Mouse (Mus musculus) heart, adult 18-20 months (tissue): ENCODE data around the gene Chpf2. TPM values are rescaled to one million over a fixed set of nuclear protein-coding genes. Genes with fewer than 3 reads are reported as not detected.
A peak's percentile ranks its signal among the peaks of the same experiment; 100 is the strongest.

Experiments used
- DNase-seq, 2 experiments: peaks; one replicate each; pipeline ENCODE4 v3.0.0; 2021 to 2022; ENCODE audit warnings: mixed read lengths in 1 of 2
- total RNA-seq, 2 experiments: library from RNA; stranded (reverse); gene quantifications; 2 replicates each; pipeline ENCODE4 v1.2.3; 2021

The Chpf2 gene
- total RNA-seq, 2 experiments from 2014 or later = 5.8 to 6.9 TPM

- DNase-seq = peak; percentile 33 to 36
Measured at GRCm38 (mm10) chr5:24591268-24591721, 4.8 kb downstream of the Chpf2 start.

- no peak for DNase-seq
Measured at GRCm38 (mm10) chr5:24591796-24592470, 5.4 kb downstream of the Chpf2 start.

DNA sequence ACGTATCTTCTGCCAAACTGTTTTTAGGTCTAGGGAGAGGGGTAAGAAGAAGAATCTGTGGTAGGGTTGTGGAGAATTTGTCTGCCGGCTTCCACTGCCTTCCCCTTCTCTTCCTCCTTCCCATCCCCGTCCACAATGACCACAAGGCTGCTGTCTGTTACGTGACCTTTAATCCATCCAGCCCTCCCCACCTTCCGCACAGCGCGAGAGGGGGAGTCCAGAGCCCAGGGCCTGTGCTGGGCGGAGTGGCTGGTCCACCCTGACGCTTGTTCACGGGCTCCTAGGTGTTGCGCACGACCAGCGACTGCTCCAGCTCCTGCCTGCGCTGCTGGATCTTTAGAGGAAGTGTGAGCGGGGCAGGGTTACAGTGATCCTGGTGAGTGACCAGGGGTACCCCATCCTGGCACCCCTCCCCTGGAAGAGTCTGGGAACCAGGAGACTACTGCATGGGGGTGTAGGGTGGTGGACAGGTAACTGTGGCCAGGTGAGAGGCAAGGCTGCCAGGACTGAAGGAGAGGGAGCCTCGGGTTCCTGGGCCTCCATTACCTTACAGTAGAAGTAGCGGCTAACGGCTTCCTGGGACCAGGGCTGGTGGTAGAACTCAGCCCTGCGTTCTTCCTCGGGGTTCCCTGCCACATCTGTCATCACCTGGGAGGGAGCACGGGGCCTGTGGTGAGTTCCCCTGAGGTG is 6.1 kb downstream of the Chpf2 start:
- no peak for DNase-seq

- DNase-seq = no peak
Measured at GRCm38 (mm10) chr5:24593230-24593629, 6.7 kb downstream of the Chpf2 start.

GRCm38 (mm10) chr5:24593928-24594327 is 7.4 kb downstream of the Chpf2 start:
- no peak for DNase-seq

DNA sequence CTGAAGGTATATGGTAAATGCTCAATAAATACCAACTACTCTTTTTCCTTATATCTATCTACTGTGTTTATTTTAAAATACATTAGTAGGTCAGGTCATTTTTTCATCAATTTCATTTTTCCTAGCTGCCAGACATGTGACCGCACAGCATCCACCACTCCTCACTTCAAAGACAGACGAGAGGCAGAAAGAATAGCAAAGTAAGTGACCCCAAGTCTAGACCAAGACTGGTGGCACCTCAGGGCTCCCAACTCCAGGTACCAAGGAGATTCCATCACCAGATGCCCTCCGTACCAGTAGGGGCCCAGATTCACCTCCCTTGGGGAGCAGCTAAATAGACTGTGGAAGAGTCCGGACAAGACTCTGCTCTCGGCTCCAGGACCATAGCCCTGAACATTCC is 7.8 kb downstream of the Chpf2 start:
- no peak for DNase-seq

DNA sequence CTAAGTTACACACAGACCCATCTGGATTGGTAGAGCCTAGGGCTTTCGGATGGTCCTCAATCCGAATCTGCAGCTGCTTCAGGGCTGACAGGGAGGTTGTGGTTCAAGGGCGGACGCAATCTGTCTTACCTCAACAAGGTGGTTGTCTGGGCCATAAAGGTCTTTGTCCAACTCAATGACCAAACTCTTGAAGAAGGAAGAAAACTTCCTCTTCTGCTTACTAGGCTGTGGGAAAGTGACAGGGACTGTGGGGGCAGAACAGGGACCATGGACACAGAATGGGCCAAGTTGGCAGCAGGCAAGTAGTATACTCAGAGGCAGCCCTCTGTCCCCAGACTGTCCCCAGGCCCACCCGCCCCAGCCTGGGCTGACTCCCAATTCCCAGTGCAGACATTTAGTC is 8.7 kb downstream of the Chpf2 start:
- no peak for DNase-seq

GRCm38 (mm10) chr5:24595786-24596380 is 9.3 kb downstream of the Chpf2 start:
- DNase-seq = no peak

DNA sequence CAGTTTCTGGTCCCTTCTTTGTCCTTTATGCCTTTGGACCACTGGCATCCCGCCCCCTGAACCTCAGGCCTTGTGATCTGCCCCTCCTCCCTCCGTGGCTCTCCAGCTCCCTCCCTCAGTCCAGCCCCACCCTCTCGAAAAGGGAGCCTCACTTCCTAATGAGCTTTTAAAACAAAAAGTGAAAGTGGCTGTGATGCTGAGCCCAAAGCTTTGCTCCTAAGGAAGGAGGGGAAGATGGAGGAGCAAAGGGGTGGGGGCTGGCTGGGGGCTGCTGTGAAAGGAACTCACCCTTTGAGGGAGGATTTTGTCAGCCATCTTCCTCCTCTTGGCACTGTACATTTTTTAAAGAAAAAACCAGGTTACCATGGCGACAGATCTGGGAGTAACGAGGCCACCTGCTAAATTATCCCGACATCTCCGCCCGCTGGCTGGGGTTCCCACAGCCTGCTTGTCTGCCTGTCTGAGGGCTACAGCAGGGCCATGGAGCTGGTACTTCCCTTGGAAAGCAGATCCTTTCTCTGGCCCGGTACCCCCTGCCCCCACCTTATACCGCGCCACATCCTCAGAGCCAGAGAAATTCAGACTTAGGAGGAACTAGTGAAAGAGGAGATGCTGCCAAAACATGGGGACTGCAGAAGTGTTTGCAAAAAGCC is 10.1 kb downstream of the Chpf2 start:
- peak; percentile 56 to 76 for DNase-seq

- DNase-seq = peak; percentile 85 to 86
Measured at GRCm38 (mm10) chr5:24597221-24597728, 10.7 kb downstream of the Chpf2 start.

DNA sequence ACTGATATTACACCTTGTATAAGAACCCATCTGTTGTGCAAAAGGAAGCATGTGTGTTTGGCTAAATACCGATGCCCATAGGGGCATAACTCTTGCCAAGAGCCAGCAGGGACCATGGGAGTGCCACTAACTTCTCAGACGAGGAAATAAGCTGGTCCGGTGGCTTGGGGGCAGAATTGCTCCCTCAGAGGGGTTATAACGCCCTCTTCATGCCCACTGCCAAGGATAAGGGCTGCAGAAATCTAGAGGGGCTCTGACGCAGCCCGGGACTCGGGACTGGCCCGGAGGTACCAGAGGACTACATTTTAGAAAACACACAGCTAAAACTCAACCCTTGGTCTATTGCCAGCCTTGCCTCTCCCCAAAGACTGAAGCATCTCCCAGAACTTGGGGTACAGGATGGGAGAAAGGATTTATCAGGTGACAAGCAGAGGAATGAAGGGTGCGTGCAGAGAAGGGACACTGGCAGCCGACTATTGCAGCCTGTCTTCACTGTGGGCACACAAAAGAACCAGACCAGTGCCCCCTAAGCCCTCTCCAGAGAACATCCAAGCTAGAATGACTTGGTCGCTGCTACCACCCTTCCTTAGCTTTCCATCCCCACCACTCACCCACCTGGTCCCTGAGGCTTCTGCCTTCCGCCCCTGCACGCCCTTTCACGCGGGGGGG is 11.5 kb downstream of the Chpf2 start:
- peak in 1 of 2 experiments; percentile 39 for DNase-seq

DNA sequence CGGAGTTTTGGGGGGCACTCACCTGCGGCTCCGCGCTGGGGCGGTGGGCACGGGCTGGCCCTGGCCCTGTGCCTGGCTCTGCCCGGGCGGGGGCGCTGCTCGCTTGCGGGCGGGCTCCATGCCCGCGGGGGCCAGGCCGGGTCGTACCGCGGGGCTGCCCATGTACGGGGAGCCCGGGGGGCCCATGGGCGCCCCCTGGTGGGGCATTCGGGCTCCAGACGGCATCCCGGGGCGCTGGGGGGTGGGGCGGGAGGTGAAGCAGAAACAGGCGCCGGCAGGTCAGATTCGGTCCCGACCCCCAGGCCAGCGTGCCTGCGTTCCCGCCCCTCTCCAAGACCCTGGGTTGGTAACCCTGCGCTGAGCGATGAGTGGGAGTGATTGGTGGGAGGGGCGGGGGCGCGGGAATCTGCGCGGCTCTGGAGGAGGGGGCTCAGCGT is 12.0 kb downstream of the Chpf2 start:
- peak; percentile 63 to 73 for DNase-seq

DNA sequence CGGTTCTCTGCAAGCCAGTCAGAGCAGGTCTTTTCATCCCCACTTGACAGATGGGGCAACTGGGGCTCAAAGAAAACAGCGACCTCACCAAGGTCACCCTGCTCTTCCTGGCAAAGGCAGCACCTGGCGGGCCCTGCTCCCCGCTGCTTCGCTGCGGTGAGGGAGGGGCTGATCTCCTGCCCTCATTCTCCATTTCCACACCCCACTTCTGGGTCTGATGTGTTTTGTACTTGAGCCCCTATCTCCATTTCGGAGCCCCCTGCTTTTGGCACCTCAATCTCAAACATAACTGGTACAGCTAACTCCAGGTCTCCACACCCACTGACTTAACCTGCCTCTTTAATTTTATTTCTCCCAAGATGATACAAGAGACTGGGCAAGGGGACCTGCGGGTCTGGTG is 12.6 kb downstream of the Chpf2 start:
- DNase-seq = no peak

GRCm38 (mm10) chr5:24600236-24600635 is 13.7 kb downstream of the Chpf2 start:
- no peak for DNase-seq

DNA sequence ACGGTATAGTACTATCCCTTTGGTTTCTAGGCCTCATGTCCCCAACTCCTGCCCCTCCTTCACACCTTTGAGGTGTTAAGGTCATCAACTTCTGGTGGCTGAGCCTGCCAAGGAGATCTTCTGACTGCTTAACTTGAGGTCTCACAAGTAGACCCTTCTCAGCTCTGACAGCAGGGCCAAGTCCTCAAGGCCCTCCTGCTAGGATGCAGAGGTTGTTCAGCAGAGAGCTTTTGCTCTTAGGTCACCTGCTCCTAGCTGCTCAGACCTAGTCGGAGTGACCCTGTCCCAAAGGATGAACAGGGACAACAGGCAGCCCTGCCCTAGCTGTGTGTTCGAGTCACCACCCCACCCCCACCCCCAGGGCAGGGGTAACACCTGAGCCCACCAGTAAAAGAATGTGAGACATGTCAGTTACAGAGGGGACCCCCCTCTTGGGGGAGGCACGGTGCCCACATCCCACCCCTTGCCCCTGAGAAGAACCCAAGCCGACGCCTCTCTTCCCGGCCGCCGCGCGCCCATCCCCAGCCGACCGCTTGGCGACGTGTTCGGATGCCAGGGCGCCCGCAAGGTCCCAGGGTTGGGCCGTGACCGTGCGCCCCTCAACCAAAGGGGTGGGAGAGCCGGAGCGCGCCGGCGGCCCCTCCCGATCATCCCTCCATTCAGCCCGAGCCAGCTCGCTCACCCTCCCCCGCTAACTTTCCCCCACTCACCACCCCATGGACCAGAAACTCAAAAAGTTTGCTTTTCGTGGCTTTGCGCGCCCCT is 14.7 kb downstream of the Chpf2 start:
- DNase-seq = no peak

DNA sequence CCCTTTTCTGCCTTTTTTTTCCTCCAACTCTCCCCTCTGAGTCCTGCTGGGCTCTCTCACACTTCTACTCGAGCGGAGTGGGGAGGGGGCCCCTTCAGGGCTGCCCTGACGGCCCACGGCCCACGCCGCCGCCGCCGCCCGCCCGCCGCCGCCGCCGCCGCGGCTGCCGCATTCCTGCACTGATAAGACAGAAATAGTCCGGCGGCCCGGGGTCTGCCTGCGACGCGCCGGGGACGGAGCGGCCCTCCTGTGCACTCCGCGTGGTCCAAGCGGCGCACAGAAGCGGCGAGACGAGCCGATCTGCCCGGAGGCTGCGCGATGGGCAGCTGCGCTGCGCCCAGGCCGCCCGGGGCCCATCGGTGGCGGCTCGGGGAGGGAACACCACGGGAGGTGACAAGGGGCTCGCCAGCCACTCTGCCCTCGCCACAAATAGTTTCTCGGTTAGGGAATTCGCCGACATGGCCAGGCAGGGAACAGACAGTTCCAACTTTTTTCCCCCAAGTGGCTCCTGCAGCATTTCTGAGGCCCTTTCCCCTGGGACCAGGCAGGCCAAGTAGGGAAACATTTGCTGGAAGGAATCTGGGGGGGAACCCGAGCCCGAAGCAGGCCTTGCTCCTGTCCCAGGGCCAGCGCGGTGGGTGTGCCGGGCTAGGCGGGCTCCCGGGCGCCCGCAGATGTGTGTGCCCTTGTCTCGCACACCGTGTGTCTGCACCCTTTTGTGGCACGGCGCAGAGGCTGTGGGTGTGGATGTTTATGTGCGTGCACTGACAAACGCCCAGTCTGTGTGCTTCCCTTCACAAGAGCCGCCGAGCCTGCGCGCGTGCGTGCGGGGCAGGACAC is 15.6 kb downstream of the Chpf2 start:
- peak; percentile 86 to 88 for DNase-seq

GRCm38 (mm10) chr5:24602751-24603343 is 16.3 kb downstream of the Chpf2 start:
- peak; percentile 97 to 98 for DNase-seq

- peak in 1 of 2 experiments; percentile 57 for DNase-seq
Measured at GRCm38 (mm10) chr5:24603431-24604010, 17.0 kb downstream of the Chpf2 start.

DNA sequence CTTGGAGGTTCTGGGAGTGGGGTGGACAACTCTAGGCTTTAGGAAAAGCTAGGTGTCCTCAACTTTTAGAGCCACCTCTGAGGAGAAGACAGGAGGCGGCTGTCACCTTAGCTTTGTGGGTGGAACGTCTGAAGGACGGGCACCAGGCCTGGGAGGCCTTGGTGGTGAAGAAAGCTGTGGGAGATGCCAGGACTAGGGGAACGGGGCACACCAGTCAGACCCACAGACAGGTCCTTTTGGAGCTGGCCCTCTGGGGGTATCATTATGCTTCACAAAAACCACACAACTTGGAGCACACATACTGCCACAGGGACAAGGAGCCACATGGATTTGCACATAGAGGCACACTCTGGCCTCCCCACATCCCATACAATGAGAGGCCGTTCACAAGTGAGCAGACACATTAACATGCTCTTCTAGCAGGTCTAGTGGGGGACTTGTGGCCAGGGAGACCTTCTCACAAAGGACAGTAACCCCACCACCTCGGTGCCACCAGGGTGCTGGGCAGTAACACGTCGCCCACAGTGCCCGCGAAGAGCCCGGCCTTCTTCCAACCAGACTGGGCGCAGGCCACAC is 17.6 kb downstream of the Chpf2 start:
- peak in 1 of 2 experiments; percentile 85 for DNase-seq
